Mouse (Mus musculus): Measurements from ENCODE around the gene Trip4. TPM values are rescaled to one million over a fixed set of nuclear protein-coding genes. Genes with fewer than 3 reads are reported as not detected.

Trip4 gene
- polyA plus RNA-seq, 1 experiment from 2014 or later, result 39.0 TPM

GRCm38 (mm10) chr9:65891126-65891525, 17.5 kb downstream of the Trip4 start:
- 2% methylated on average over 5 of the region's 5 CpGs for WGBS

GRCm38 (mm10) chr9:65890143-65890628, 18.4 kb downstream of the Trip4 start, which contains the start of gene Pclaf:
Pclaf (plus strand) TSS chr9:65890237.
- Histone ChIP-seq H3K9me3 (no peaks in the 10 kb centered on the region), H3K9ac (peak within 1 kb of the TSS; percentile 49), H3K4me3 (peak within 1 kb of the TSS; percentile 49), H3K27me3 (replicated peaks) (no peaks in the 10 kb centered on the region), H3K4me1 (peaks cover 11% of the 10 kb centered on the region), H3K27ac (no peak within 1 kb of the TSS), H3K4me2 (replicated peaks) (peak within 1 kb of the TSS; percentile 80), H3K36me3 (peaks cover 12% of the 10 kb centered on the region)
- WGBS, result under 1% methylated on average over 21 of the region's 21 CpGs
- peak; percentile 90 for ATAC-seq (ENCODE audit: low FRiP score, low read depth)

More at GRCm38 (mm10) chr9:65891126-65891525, 17.5 kb downstream of the Trip4 start:
- H3K9me3 ChIP-seq, result no peaks in the 10 kb centered on the region
- no peaks in the 10 kb centered on the region for H3K27me3 ChIP-seq (replicated peaks)
- H3K9ac ChIP-seq, result peak overlapping the region; percentile 49
- H3K4me1 ChIP-seq, result peaks cover 11% of the 10 kb centered on the region
- ATAC-seq (ENCODE audit: low FRiP score, low read depth), result no peak
- peak overlapping the region; percentile 80 for H3K4me2 ChIP-seq (replicated peaks)
- peak overlapping the region; percentile 49 for H3K4me3 ChIP-seq
- H3K27ac ChIP-seq, result no peak overlapping the region
- peaks cover 19% of the 10 kb centered on the region for H3K36me3 ChIP-seq

- H3K27ac ChIP-seq, result no peak overlapping the region
- peak overlapping the region; percentile 67 for H3K4me2 ChIP-seq (replicated peaks)
- no peaks in the 10 kb centered on the region for H3K36me3 ChIP-seq
- peak overlapping the region; percentile 67 for H3K9ac ChIP-seq
- no peaks in the 10 kb centered on the region for H3K27me3 ChIP-seq (replicated peaks)
- peak overlapping the region; percentile 55 for H3K4me3 ChIP-seq
- ATAC-seq (ENCODE audit: low FRiP score, low read depth), result peak; percentile 94
- WGBS, result under 1% methylated on average over 37 of the region's 37 CpGs
- H3K9me3 ChIP-seq, result no peaks in the 10 kb centered on the region
- no peaks in the 10 kb centered on the region for H3K4me1 ChIP-seq
These were observed 23.9 kb downstream of the Trip4 start for GRCm38 (mm10) chr9:65884564-65885315.

GRCm38 (mm10) chr9:65859656-65860055, 48.9 kb downstream of the Trip4 start:
- Histone ChIP-seq H3K4me3 (no peak overlapping the region), H3K4me2 (replicated peaks) (no peak overlapping the region), H3K9ac (no peak overlapping the region), H3K4me1 (no peaks in the 10 kb centered on the region), H3K27me3 (replicated peaks) (no peaks in the 10 kb centered on the region), H3K36me3 (peaks cover 47% of the 10 kb centered on the region), H3K27ac (no peak overlapping the region), H3K9me3 (no peaks in the 10 kb centered on the region)
- 61% methylated on average over 1 of the region's 1 CpGs for WGBS
- no peak for ATAC-seq (ENCODE audit: low FRiP score, low read depth)

- Histone ChIP-seq H3K36me3 (peaks cover 8% of the 10 kb centered on the region; the same call in 1 of the 2 replicates), H3K4me1 (peaks cover 18% of the 10 kb centered on the region), H3K27me3 (replicated peaks) (no peaks in the 10 kb centered on the region), H3K4me2 (replicated peaks) (no peak overlapping the region), H3K27ac (no peak overlapping the region), H3K4me3 (no peak overlapping the region), H3K9me3 (no peaks in the 10 kb centered on the region), H3K9ac (no peak overlapping the region)
- ATAC-seq (ENCODE audit: low FRiP score, low read depth), result no peak
- WGBS, result 26% methylated on average over 1 of the region's 1 CpGs
These were observed 58.4 kb downstream of the Trip4 start for GRCm38 (mm10) chr9:65850203-65850602.

GRCm38 (mm10) chr9:65848154-65848553, 60.4 kb downstream of the Trip4 start:
- H3K27me3 ChIP-seq (replicated peaks), result no peaks in the 10 kb centered on the region
- ATAC-seq (ENCODE audit: low FRiP score, low read depth), result no peak
- no peaks in the 10 kb centered on the region for H3K9me3 ChIP-seq
- peaks cover 22% of the 10 kb centered on the region for H3K4me1 ChIP-seq
- peaks cover 3% of the 10 kb centered on the region; the same call in 1 of the 2 replicates for H3K36me3 ChIP-seq
- H3K27ac ChIP-seq, result no peak overlapping the region
- no peak overlapping the region for H3K4me2 ChIP-seq (replicated peaks)
- no peak overlapping the region for H3K9ac ChIP-seq
- no peak overlapping the region for H3K4me3 ChIP-seq

- H3K9ac ChIP-seq, result no peak overlapping the region
- 41% methylated on average over 7 of the region's 7 CpGs for WGBS
- 0 out of 2 replicates have a peak overlapping the region, but pooled peaks have one; percentile 17 for H3K27ac ChIP-seq
- no peaks in the 10 kb centered on the region for H3K9me3 ChIP-seq
- peaks cover 22% of the 10 kb centered on the region for H3K4me1 ChIP-seq
- H3K4me2 ChIP-seq (replicated peaks), result no peak overlapping the region
- H3K36me3 ChIP-seq, result no peaks in the 10 kb centered on the region; the same call in 1 of the 2 replicates
- H3K27me3 ChIP-seq (replicated peaks), result no peaks in the 10 kb centered on the region
- ATAC-seq (ENCODE audit: low FRiP score, low read depth), result no peak
- no peak overlapping the region for H3K4me3 ChIP-seq
These were observed 64.0 kb downstream of the Trip4 start for GRCm38 (mm10) chr9:65844421-65845165.

GRCm38 (mm10) chr9:65839841-65840240, 68.8 kb downstream of the Trip4 start:
- no peak overlapping the region for H3K4me2 ChIP-seq (replicated peaks)
- peaks cover 7% of the 10 kb centered on the region for H3K36me3 ChIP-seq
- H3K9me3 ChIP-seq, result no peaks in the 10 kb centered on the region
- H3K4me1 ChIP-seq, result peaks cover 7% of the 10 kb centered on the region
- 100% methylated on average over 1 of the region's 1 CpGs for WGBS
- H3K27ac ChIP-seq, result no peak overlapping the region
- no peak overlapping the region for H3K4me3 ChIP-seq
- no peak overlapping the region for H3K9ac ChIP-seq
- ATAC-seq (ENCODE audit: low FRiP score, low read depth), result no peak
- no peaks in the 10 kb centered on the region for H3K27me3 ChIP-seq (replicated peaks)

- peaks cover 4% of the 10 kb centered on the region for H3K4me1 ChIP-seq
- no peaks in the 10 kb centered on the region for H3K9me3 ChIP-seq
- H3K4me2 ChIP-seq (replicated peaks), result no peak overlapping the region
- H3K9ac ChIP-seq, result no peak overlapping the region
- no peak overlapping the region for H3K4me3 ChIP-seq
- ATAC-seq (ENCODE audit: low FRiP score, low read depth), result no peak
- no peaks in the 10 kb centered on the region for H3K27me3 ChIP-seq (replicated peaks)
- peaks cover 7% of the 10 kb centered on the region for H3K36me3 ChIP-seq
- no peak overlapping the region for H3K27ac ChIP-seq
These were observed 71.7 kb downstream of the Trip4 start for GRCm38 (mm10) chr9:65836916-65837315.

- Histone ChIP-seq H3K9me3 (no peaks in the 10 kb centered on the region), H3K27ac (0 out of 2 replicates have a peak overlapping the region, but pooled peaks have one; percentile 3), H3K4me2 (replicated peaks) (no peak overlapping the region), H3K4me1 (peaks cover 11% of the 10 kb centered on the region), H3K36me3 (peaks cover 7% of the 10 kb centered on the region; the same call in 1 of the 2 replicates), H3K27me3 (replicated peaks) (no peaks in the 10 kb centered on the region), H3K4me3 (no peak overlapping the region), H3K9ac (no peak overlapping the region)
- no peak for ATAC-seq (ENCODE audit: low FRiP score, low read depth)
- 50% methylated on average over 10 of the region's 10 CpGs for WGBS
These were observed 73.8 kb downstream of the Trip4 start for GRCm38 (mm10) chr9:65834628-65835354.

- peak; percentile 66; the same call in 1 of the 2 replicates for ATAC-seq (ENCODE audit: low FRiP score, low read depth)
- H3K9me3 ChIP-seq, result no peaks in the 10 kb centered on the region
- no peak overlapping the region for H3K4me3 ChIP-seq
- H3K4me1 ChIP-seq, result peaks cover 15% of the 10 kb centered on the region
- no peak overlapping the region for H3K27ac ChIP-seq
- H3K36me3 ChIP-seq, result peaks cover 7% of the 10 kb centered on the region; the same call in 1 of the 2 replicates
- H3K27me3 ChIP-seq (replicated peaks), result no peaks in the 10 kb centered on the region
- H3K4me2 ChIP-seq (replicated peaks), result no peak overlapping the region
- no peak overlapping the region for H3K9ac ChIP-seq
These were observed 75.0 kb downstream of the Trip4 start for GRCm38 (mm10) chr9:65833640-65834039.

All from neural tube, embryonic 12.5 days (tissue).